Mouse (Mus musculus) kidney, embryonic 15.5 days (tissue): ENCODE data around the gene Irgm1. TPM values are rescaled to one million over a fixed set of nuclear protein-coding genes. Genes with fewer than 3 reads are reported as not detected.

ENCODE experiments used
- ATAC-seq: fragments of 200-750 bp; cut with Nextera tagmentation; replicated peaks from 2 replicates; pipeline ENCODE4 v1.8.0; 2017; ENCODE audit warnings: moderate TSS enrichment; ENCODE audit not compliant: low FRiP score
- H3K27ac ChIP-seq: fragments of 300-500 bp; sonication (generic); 2 replicates; pipeline ENCODE4 v1.5.1; 2015; ENCODE audit warnings: mild to moderate bottlenecking, inconsistent platforms
- H3K27me3 ChIP-seq: fragments of 300-500 bp; sonication (generic); 2 replicates; pipeline ENCODE4 v1.6.1; 2015; ENCODE audit warnings: inconsistent platforms
- H3K36me3 ChIP-seq: fragments of 300-500 bp; sonication (generic); 2 replicates; pipeline ENCODE4 v1.6.1; 2015; ENCODE audit warnings: inconsistent platforms
- H3K4me1 ChIP-seq: fragments of 300-500 bp; sonication (generic); 2 replicates; pipeline ENCODE4 v1.6.1; 2015; ENCODE audit warnings: inconsistent platforms
- H3K4me2 ChIP-seq: fragments of 300-500 bp; sonication (generic); 2 replicates; pipeline ENCODE4 v1.6.1; 2015; ENCODE audit warnings: moderate library complexity, mild to moderate bottlenecking, inconsistent platforms
- H3K4me3 ChIP-seq: fragments of 300-500 bp; sonication (generic); replicated peaks from 2 replicates; pipeline ENCODE4 v1.5.1; 2015; ENCODE audit warnings: mild to moderate bottlenecking, inconsistent platforms
- H3K9ac ChIP-seq: fragments of 300-500 bp; sonication (generic); 2 replicates; pipeline ENCODE4 v1.6.1; 2015; ENCODE audit warnings: mild to moderate bottlenecking, inconsistent platforms
- H3K9me3 ChIP-seq: fragments of 300-500 bp; sonication (generic); replicated peaks from 2 replicates; pipeline ENCODE4 v1.6.1; 2016; ENCODE audit warnings: inconsistent platforms
- WGBS: fragments of 180-500 bp; shearing (Covaris S2); methylation state at CpG from one replicate; pipeline ENCODE4 v1.1.7; 2015; ENCODE audit warnings: mixed read lengths; 5-methylcytosine and 5-hydroxymethylcytosine counted together
- polyA plus RNA-seq: library from polyadenylated mRNA; unstranded; fragments of >200 nt; fragmentation: Nextera tagmentation; extraction: Ambion mirVana; gene quantifications from 2 replicates; pipeline ENCODE4 v1.2.1, GENCODE M21; 2015

The Irgm1 gene
- polyA plus RNA-seq, 1 experiment from 2014 or later: 15.2 TPM

- peak; percentile 97 for ATAC-seq
- Histone ChIP-seq H3K4me1 (peaks cover 28% of the 10 kb centered on the region), H3K4me3 (peak within 1 kb of the TSS; percentile 76), H3K27ac (peak within 1 kb of the TSS; percentile 99), H3K27me3 (no peaks in the 10 kb centered on the region), H3K9ac (peak within 1 kb of the TSS; percentile 88), H3K4me2 (peak within 1 kb of the TSS; percentile 83), H3K36me3 (peaks cover 28% of the 10 kb centered on the region), H3K9me3 (no peaks in the 10 kb centered on the region)
- WGBS: under 1% methylated on average over 77 of the region's 77 CpGs
Observed at GRCm38 (mm10) chr11:48816800-48817665, 54.5 kb downstream of the Irgm1 start, which contains the start of gene Trim41. Gene Trim41, minus strand, starts transcription at chr11:48817353.

DNA sequence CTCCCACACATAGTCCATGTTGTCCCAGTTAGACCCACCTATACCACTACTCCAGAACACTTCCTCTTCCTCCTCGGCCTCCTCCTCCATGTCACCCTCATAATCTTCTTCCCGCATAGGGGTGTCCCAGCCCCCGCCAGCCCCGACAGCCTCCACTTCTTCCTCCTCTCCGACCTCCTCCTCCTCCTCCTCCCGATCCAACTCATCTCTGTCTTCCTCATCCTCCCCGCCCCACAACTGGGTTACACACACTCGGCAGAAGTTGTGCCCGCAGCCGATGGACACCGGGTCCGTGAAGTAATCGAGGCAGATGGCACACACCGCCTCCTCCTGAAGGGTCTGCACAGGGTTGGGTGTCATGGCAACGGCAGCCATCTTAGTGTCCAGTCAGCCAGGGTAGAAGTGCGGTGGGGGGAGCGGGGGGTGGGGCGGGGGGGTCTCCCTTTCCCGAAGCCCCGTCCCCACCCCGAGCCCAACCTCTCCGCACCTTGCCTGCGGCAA is 55.2 kb downstream of the Irgm1 start:
- Histone ChIP-seq H3K9ac (peak overlapping the region; percentile 76), H3K9me3 (no peaks in the 10 kb centered on the region), H3K36me3 (peaks cover 35% of the 10 kb centered on the region), H3K27ac (peak overlapping the region; percentile 99), H3K4me3 (peak overlapping the region; percentile 76), H3K27me3 (no peaks in the 10 kb centered on the region), H3K4me2 (peak overlapping the region; percentile 83), H3K4me1 (peaks cover 28% of the 10 kb centered on the region)
- ATAC-seq: peak; percentile 50
- 1% methylated on average over 22 of the region's 23 CpGs for WGBS

GRCm38 (mm10) chr11:48815851-48816250 is 55.6 kb downstream of the Irgm1 start:
- Histone ChIP-seq H3K4me1 (peaks cover 28% of the 10 kb centered on the region), H3K36me3 (peaks cover 40% of the 10 kb centered on the region), H3K27me3 (no peaks in the 10 kb centered on the region), H3K9ac (peak overlapping the region; percentile 76), H3K9me3 (no peaks in the 10 kb centered on the region), H3K27ac (no peak overlapping the region), H3K4me3 (peak overlapping the region; percentile 76), H3K4me2 (peak overlapping the region; percentile 83)
- WGBS: 68% methylated on average over 16 of the region's 16 CpGs
- no peak for ATAC-seq

DNA sequence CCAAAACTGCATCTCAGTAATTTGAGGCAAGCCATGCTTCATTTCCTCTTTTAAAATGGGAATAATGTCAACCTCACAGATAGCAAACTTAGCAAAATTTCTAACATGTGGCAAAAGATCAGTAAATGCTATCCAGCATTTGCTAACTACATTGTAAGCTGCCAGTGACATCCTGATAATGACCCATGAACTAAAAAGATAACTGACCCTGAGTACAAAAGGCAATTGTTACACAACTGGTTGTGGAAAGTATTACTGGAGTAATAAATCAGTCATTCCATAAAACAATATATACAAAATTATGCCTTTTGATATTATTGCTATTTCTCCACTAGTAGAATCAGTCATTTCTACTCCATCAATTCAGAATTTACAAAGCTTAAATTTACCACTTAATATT is 57.7 kb downstream of the Irgm1 start:
- Histone ChIP-seq H3K9me3 (no peaks in the 10 kb centered on the region), H3K36me3 (peaks cover 60% of the 10 kb centered on the region)
- no peak for ATAC-seq

More for the DNA sequence above, 57.7 kb downstream of the Irgm1 start:
- H3K9ac ChIP-seq: no peak overlapping the region
- H3K27ac ChIP-seq: no peak overlapping the region
- no peak overlapping the region for H3K4me2 ChIP-seq
- no peak overlapping the region for H3K4me3 ChIP-seq
- peaks cover 31% of the 10 kb centered on the region for H3K4me1 ChIP-seq
- no peaks in the 10 kb centered on the region for H3K27me3 ChIP-seq

Other genes starting within 250 kb of the Irgm1 start
- 775 and 792 TPM in 2 replicates for gene Rack1, start 71.4 kb downstream of the Irgm1 start, polyA plus RNA-seq
- 6.6 and 7.0 TPM in 2 replicates for gene Trim41, start 54.3 kb downstream of the Irgm1 start, polyA plus RNA-seq
- 3.7 and 4.0 TPM in 2 replicates for gene Trim7, start 45.5 kb downstream of the Irgm1 start, polyA plus RNA-seq
- gene Gm12184, start 45.0 kb downstream of the Irgm1 start, polyA plus RNA-seq: 1.6 and 2.9 TPM in 2 replicates
- gene Gm5431, start 30.5 kb upstream of the Irgm1 start, polyA plus RNA-seq: 0.14 and 0.24 TPM in 2 replicates
- 2.4 and 2.9 TPM in 2 replicates for gene Psme2b, start 74.5 kb upstream of the Irgm1 start, polyA plus RNA-seq
- gene Olfr56, start 107.2 kb upstream of the Irgm1 start, polyA plus RNA-seq: not detected in 2 replicates
- 0.46 and 0.53 TPM in 2 replicates for gene 9930111J21Rik1, start 107.7 kb upstream of the Irgm1 start, polyA plus RNA-seq
- gene Gm12185, start 120.5 kb upstream of the Irgm1 start, polyA plus RNA-seq: not detected in 2 replicates
- gene Tgtp1, start 122.5 kb upstream of the Irgm1 start, polyA plus RNA-seq: 0.57 and 0.67 TPM in 2 replicates
- 0.93 and 1.0 TPM in 2 replicates for gene 9930111J21Rik2, start 179.6 kb upstream of the Irgm1 start, polyA plus RNA-seq
- gene Tgtp2, start 192.5 kb upstream of the Irgm1 start, polyA plus RNA-seq: 0.32 TPM in 1 of 2 replicates, not detected in the other
- 1.7 and 2.1 TPM in 2 replicates for gene Ifi47, start 204.9 kb upstream of the Irgm1 start, polyA plus RNA-seq
- gene Olfr1396, start 243.2 kb upstream of the Irgm1 start, polyA plus RNA-seq: not detected in 2 replicates